Mouse (Mus musculus) retina, postnatal 1 day (tissue): ENCODE data around the gene Ms4a4a.

Source experiments
- DNase-seq: peaks from one replicate; pipeline ENCODE4 v3.0.0-alpha.2; 2012

Ms4a4a gene

DNA sequence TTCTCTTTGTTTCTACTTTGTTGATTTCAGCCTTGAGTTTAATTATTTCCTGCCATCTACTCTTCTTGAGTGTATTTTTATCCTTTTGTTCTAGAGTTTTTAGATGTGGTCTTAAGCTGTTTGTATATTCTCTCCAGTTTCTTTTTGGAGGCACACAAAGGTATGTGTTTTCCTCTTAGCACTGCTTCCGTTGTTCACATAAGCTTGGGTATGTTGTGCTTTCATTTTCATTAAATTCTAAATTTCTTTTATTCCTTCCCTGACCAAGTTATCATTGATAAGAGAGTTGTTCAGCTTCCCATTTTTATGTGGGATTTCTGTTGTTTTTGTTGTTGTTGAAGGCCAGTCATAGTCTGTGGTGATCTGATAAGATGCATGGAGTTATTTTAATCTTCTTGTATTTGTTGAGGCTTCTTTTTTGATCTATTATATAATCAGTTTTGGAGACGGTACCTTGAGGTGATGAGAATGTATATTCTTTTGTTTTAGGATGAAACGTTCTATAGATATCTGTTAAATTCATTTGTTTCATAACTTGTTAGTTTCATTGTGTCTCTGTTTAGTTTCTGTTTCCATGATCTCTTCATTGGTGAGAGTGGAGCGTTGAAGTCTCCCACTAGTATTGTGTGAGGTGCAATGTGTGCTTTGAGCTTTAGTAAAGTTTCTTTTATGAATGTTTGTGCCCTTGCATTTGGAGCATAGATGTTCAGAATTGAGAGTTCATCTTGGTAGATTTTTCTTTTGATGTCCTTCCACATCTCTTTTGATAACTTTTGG lies 59.9 kb downstream of the Ms4a4a start:
- DNase-seq = no peak
